Mouse (Mus musculus) central nervous system, embryonic 14 days (tissue): ENCODE data around the gene Drd1. TPM values are rescaled to one million over a fixed set of nuclear protein-coding genes. Genes with fewer than 3 reads are reported as not detected.

ENCODE experiments used
- polyA plus RNA-seq: library from polyadenylated mRNA; depleted of rRNA; stranded (reverse); fragments of >200 nt; gene quantifications from 2 replicates; pipeline ENCODE4 v1.2.3, GENCODE M21; 2012; rRNA removed

The Drd1 gene
- 0.91 and 1.8 TPM in 2 replicates for polyA plus RNA-seq

GRCm38 (mm10) chr13:54055448-54055861 lies at the start of gene Drd1:
Gene Drd1 (minus strand): TSS chr13:54055705.

GRCm38 (mm10) chr13:54071606-54072331 lies 16.3 kb upstream of the Drd1 start, which contains the start of gene Sfxn1:
Gene Sfxn1 (plus strand): TSS chr13:54071869.

Other genes with a start within 250 kb of the Drd1 start
- 43.9 and 44.1 TPM in 2 replicates for gene Sfxn1, start 16.2 kb upstream of the Drd1 start, polyA plus RNA-seq
- gene Hrh2, start 136.4 kb upstream of the Drd1 start, polyA plus RNA-seq, result 0.60 and 0.61 TPM in 2 replicates